Mouse (Mus musculus) embryonic facial prominence, embryonic 11.5 days (tissue): Measurements from ENCODE around the gene Rarb. TPM values are rescaled to one million over a fixed set of nuclear protein-coding genes. Genes with fewer than 3 reads are reported as not detected.

ENCODE experiments used
- ATAC-seq: fragments of 200-750 bp; cut with Nextera tagmentation; replicated peaks from 2 replicates; pipeline ENCODE4 v1.8.0; 2017; ENCODE audit warnings: low read depth; ENCODE audit not compliant: insufficient number of reproducible peaks, low FRiP score, low TSS enrichment
- DNase-seq: peaks from one replicate; pipeline ENCODE4 v3.0.0-alpha.2; 2015; ENCODE audit warnings: low spot score
- H3K27ac ChIP-seq: fragments of 300-500 bp; sonication (generic); replicated peaks from 2 replicates; pipeline ENCODE4 v1.5.1; 2014; ENCODE audit warnings: mild to moderate bottlenecking, low read depth, low read length, control low read depth
- H3K27me3 ChIP-seq: fragments of 300-500 bp; sonication (generic); 2 replicates; pipeline ENCODE4 v1.6.1; 2014; ENCODE audit warnings: mild to moderate bottlenecking, low read length, moderate library complexity, mixed read lengths; ENCODE audit not compliant: control insufficient read depth, insufficient read depth
- H3K36me3 ChIP-seq: fragments of 300-500 bp; sonication (generic); replicated peaks from 2 replicates; pipeline ENCODE4 v1.6.1; 2014; ENCODE audit warnings: low read depth, mild to moderate bottlenecking, low read length, moderate library complexity, mixed read lengths; ENCODE audit not compliant: control insufficient read depth, insufficient read depth
- H3K4me1 ChIP-seq: fragments of 300-500 bp; sonication (generic); 2 replicates; pipeline ENCODE4 v1.6.1; 2014; ENCODE audit warnings: low read length, mixed read lengths; ENCODE audit not compliant: control insufficient read depth, insufficient read depth
- H3K4me2 ChIP-seq: fragments of 300-500 bp; sonication (generic); 2 replicates; pipeline ENCODE4 v1.6.1; 2014; ENCODE audit warnings: low read depth, mild to moderate bottlenecking, control low read depth, low read length, moderate library complexity
- H3K4me3 ChIP-seq: fragments of 300-500 bp; sonication (generic); 2 replicates; pipeline ENCODE4 v1.5.1; 2014; ENCODE audit warnings: low read depth, low read length, control low read depth
- H3K9ac ChIP-seq: fragments of 300-500 bp; sonication (generic); replicated peaks from 2 replicates; pipeline ENCODE4 v1.6.1; 2014; ENCODE audit warnings: mild to moderate bottlenecking, control low read depth, low read length
- H3K9me3 ChIP-seq: fragments of 300-500 bp; sonication (generic); replicated peaks from 2 replicates; pipeline ENCODE4 v1.6.1; 2016; ENCODE audit warnings: mild to moderate bottlenecking, low read length, inconsistent platforms, mixed read lengths; ENCODE audit not compliant: control insufficient read depth
- WGBS: fragments of 180-500 bp; shearing (Covaris S2); extraction: QIAGEN DNeasy Blood & Tissue Kit; methylation state at CpG from one replicate; pipeline ENCODE4 v1.1.7; 2014; 5-methylcytosine and 5-hydroxymethylcytosine counted together
- polyA plus RNA-seq: library from polyadenylated mRNA; unstranded; fragments of >200 nt; fragmentation: Nextera tagmentation; extraction: Ambion mirVana; gene quantifications from 2 replicates; pipeline ENCODE4 v1.2.1, GENCODE M21; 2014

Gene Rarb
- polyA plus RNA-seq, 1 experiment from 2014 or later, result 35.5 TPM

GRCm38 (mm10) chr14:16746982-16747578 is 71.9 kb downstream of the Rarb start:
- no peak for ATAC-seq
- no peaks in the 10 kb centered on the region for H3K9me3 ChIP-seq
- no peaks in the 10 kb centered on the region for H3K27me3 ChIP-seq
- H3K4me1 ChIP-seq, result no peaks in the 10 kb centered on the region
- 70% methylated on average over 2 of the region's 2 CpGs for WGBS
- H3K4me3 ChIP-seq, result no peak overlapping the region
- no peaks in the 10 kb centered on the region for H3K36me3 ChIP-seq
- H3K4me2 ChIP-seq, result no peak overlapping the region
- H3K27ac ChIP-seq, result no peak overlapping the region
- DNase-seq, result no peak
- H3K9ac ChIP-seq, result no peak overlapping the region

GRCm38 (mm10) chr14:16740982-16741739 is 77.8 kb downstream of the Rarb start:
- H3K36me3 ChIP-seq, result no peaks in the 10 kb centered on the region
- DNase-seq (no peak), ATAC-seq (no peak)
- H3K9me3 ChIP-seq, result no peaks in the 10 kb centered on the region
- no peaks in the 10 kb centered on the region for H3K27me3 ChIP-seq
- WGBS, result 76% methylated on average over 13 of the region's 13 CpGs
- H3K9ac ChIP-seq, result no peak overlapping the region
- no peak overlapping the region for H3K4me3 ChIP-seq
- no peaks in the 10 kb centered on the region for H3K4me1 ChIP-seq
- no peak overlapping the region for H3K27ac ChIP-seq
- no peak overlapping the region for H3K4me2 ChIP-seq

GRCm38 (mm10) chr14:16738538-16738937 is 80.4 kb downstream of the Rarb start:
- Histone ChIP-seq H3K27me3 (no peaks in the 10 kb centered on the region), H3K9me3 (no peaks in the 10 kb centered on the region), H3K4me1 (no peaks in the 10 kb centered on the region), H3K36me3 (no peaks in the 10 kb centered on the region), H3K9ac (no peak overlapping the region), H3K4me3 (no peak overlapping the region), H3K4me2 (no peak overlapping the region), H3K27ac (no peak overlapping the region)
- no peak for DNase-seq
- 79% methylated on average over 1 of the region's 1 CpGs for WGBS
- ATAC-seq, result no peak

GRCm38 (mm10) chr14:16737781-16738180 is 81.2 kb downstream of the Rarb start:
- H3K4me3 ChIP-seq, result no peak overlapping the region
- no peaks in the 10 kb centered on the region for H3K36me3 ChIP-seq
- H3K27ac ChIP-seq, result no peak overlapping the region
- DNase-seq (no peak), ATAC-seq (no peak)
- H3K9ac ChIP-seq, result no peak overlapping the region
- H3K9me3 ChIP-seq, result no peaks in the 10 kb centered on the region
- WGBS, result 88% methylated on average over 1 of the region's 1 CpGs
- H3K4me1 ChIP-seq, result no peaks in the 10 kb centered on the region
- H3K4me2 ChIP-seq, result no peak overlapping the region
- no peaks in the 10 kb centered on the region for H3K27me3 ChIP-seq

- Histone ChIP-seq H3K27me3 (no peaks in the 10 kb centered on the region), H3K9me3 (no peaks in the 10 kb centered on the region), H3K27ac (no peak overlapping the region), H3K9ac (no peak overlapping the region), H3K4me1 (no peaks in the 10 kb centered on the region), H3K36me3 (no peaks in the 10 kb centered on the region), H3K4me2 (no peak overlapping the region), H3K4me3 (no peak overlapping the region)
- 52% methylated on average over 4 of the region's 4 CpGs for WGBS
- DNase-seq (no peak), ATAC-seq (no peak)
Observed at GRCm38 (mm10) chr14:16735331-16736012, 83.5 kb downstream of the Rarb start.

- Histone ChIP-seq H3K4me3 (no peak overlapping the region), H3K9me3 (no peaks in the 10 kb centered on the region), H3K4me1 (no peaks in the 10 kb centered on the region), H3K27ac (no peak overlapping the region), H3K36me3 (no peaks in the 10 kb centered on the region), H3K27me3 (no peaks in the 10 kb centered on the region), H3K4me2 (no peak overlapping the region), H3K9ac (no peak overlapping the region)
- DNase-seq (peak; percentile 50), ATAC-seq (peak; percentile 81)
- WGBS, result 34% methylated on average over 9 of the region's 9 CpGs
Observed at GRCm38 (mm10) chr14:16733595-16734298, 85.2 kb downstream of the Rarb start.

- no peaks in the 10 kb centered on the region for H3K27me3 ChIP-seq
- no peak overlapping the region for H3K4me2 ChIP-seq
- H3K36me3 ChIP-seq, result no peaks in the 10 kb centered on the region
- no peaks in the 10 kb centered on the region for H3K9me3 ChIP-seq
- 90% methylated on average over 2 of the region's 2 CpGs for WGBS
- no peak overlapping the region for H3K4me3 ChIP-seq
- no peak for DNase-seq
- no peaks in the 10 kb centered on the region for H3K4me1 ChIP-seq
- no peak for ATAC-seq
- no peak overlapping the region for H3K27ac ChIP-seq
- H3K9ac ChIP-seq, result no peak overlapping the region
Observed at GRCm38 (mm10) chr14:16732054-16732453, 86.9 kb downstream of the Rarb start.
